Mouse (Mus musculus) neural tube, embryonic 11.5 days (tissue): Measurements from ENCODE around the gene Tas2r122. TPM values are rescaled to one million over a fixed set of nuclear protein-coding genes. Genes with fewer than 3 reads are reported as not detected.
"Not testable (repeated sequence)": the region's sequence is repeated elsewhere in the genome, so short reads cannot be mapped to it uniquely, and the experiment has no call there.

Experiments used
- ATAC-seq: fragments of 200-750 bp; cut with Nextera tagmentation; 2 replicates; pipeline ENCODE4 v1.8.0; 2017; ENCODE audit warnings: moderate number of reproducible peaks, mild to moderate bottlenecking, moderate TSS enrichment, moderate library complexity; ENCODE audit not compliant: insufficient read depth, low FRiP score, low TSS enrichment
- DNase-seq: peaks from one replicate; pipeline ENCODE4 v3.0.0-alpha.2; 2015; ENCODE audit warnings: low spot score
- H3K27ac ChIP-seq: fragments of 300-500 bp; sonication (generic); 2 replicates; pipeline ENCODE4 v1.5.1; 2014; ENCODE audit warnings: low read depth, mild to moderate bottlenecking, low read length
- H3K27me3 ChIP-seq: fragments of 300-500 bp; sonication (generic); 2 replicates; pipeline ENCODE4 v1.6.1; 2014; ENCODE audit warnings: mild to moderate bottlenecking, low read length, mixed read lengths; ENCODE audit not compliant: control insufficient read depth, insufficient read depth
- H3K36me3 ChIP-seq: fragments of 300-500 bp; sonication (generic); 2 replicates; pipeline ENCODE4 v1.6.1; 2014; ENCODE audit warnings: mild to moderate bottlenecking, low read length, moderate library complexity, mixed read lengths; ENCODE audit not compliant: control insufficient read depth, insufficient read depth
- H3K4me1 ChIP-seq: fragments of 300-500 bp; sonication (generic); 2 replicates; pipeline ENCODE4 v1.6.1; 2014; ENCODE audit warnings: low read length, mixed read lengths; ENCODE audit not compliant: control insufficient read depth, insufficient read depth
- H3K4me2 ChIP-seq: fragments of 300-500 bp; sonication (generic); 2 replicates; pipeline ENCODE4 v1.6.1; 2014; ENCODE audit warnings: low read depth, mild to moderate bottlenecking, moderate library complexity
- H3K4me3 ChIP-seq: fragments of 300-500 bp; sonication (generic); 2 replicates; pipeline ENCODE4 v1.5.1; 2014; ENCODE audit warnings: low read depth, low read length
- H3K9ac ChIP-seq: fragments of 300-500 bp; sonication (generic); 2 replicates; pipeline ENCODE4 v1.6.1; 2014; ENCODE audit warnings: mild to moderate bottlenecking, low read length
- H3K9me3 ChIP-seq: fragments of 300-500 bp; sonication (generic); 2 replicates; pipeline ENCODE4 v1.6.1; 2016; ENCODE audit warnings: low read length; ENCODE audit not compliant: control insufficient read depth
- WGBS: fragments of 180-500 bp; shearing (Covaris S2); extraction: QIAGEN DNeasy Blood & Tissue Kit; methylation state at CpG from one replicate; pipeline ENCODE4 v1.1.7; 2014; 5-methylcytosine and 5-hydroxymethylcytosine counted together
- polyA plus RNA-seq: library from polyadenylated mRNA; unstranded; fragments of >200 nt; fragmentation: Nextera tagmentation; extraction: Ambion mirVana; gene quantifications from 2 replicates; pipeline ENCODE4 v1.2.1, GENCODE M21; 2014

Tas2r122 gene
- not detected in 2 replicates for polyA plus RNA-seq

- no peak within 1 kb of the TSS for H3K4me3 ChIP-seq
- no peak for DNase-seq
- no peak within 1 kb of the TSS for H3K27ac ChIP-seq
- no peaks in the 10 kb centered on the region for H3K4me1 ChIP-seq
- no peaks in the 10 kb centered on the region for H3K36me3 ChIP-seq
- no peaks in the 10 kb centered on the region for H3K9me3 ChIP-seq
- no peak within 1 kb of the TSS for H3K9ac ChIP-seq
- no peak for ATAC-seq
- 86% methylated on average over 3 of the region's 3 CpGs for WGBS
- H3K4me2 ChIP-seq, result no peak within 1 kb of the TSS
- no peaks in the 10 kb centered on the region for H3K27me3 ChIP-seq
Observed at GRCm38 (mm10) chr6:132711828-132712227, at the start of gene Tas2r122. Gene Tas2r122, minus strand, starts transcription at chr6:132711928.

- H3K36me3 ChIP-seq, result no peaks in the 10 kb centered on the region
- no peak within 1 kb of the TSS for H3K9ac ChIP-seq
- no peak within 1 kb of the TSS for H3K27ac ChIP-seq
- ATAC-seq (no peak), DNase-seq (no peak)
- H3K27me3 ChIP-seq, result no peaks in the 10 kb centered on the region
- no peak within 1 kb of the TSS for H3K4me2 ChIP-seq
- H3K4me1 ChIP-seq, result no peaks in the 10 kb centered on the region
- no peaks in the 10 kb centered on the region for H3K9me3 ChIP-seq
- H3K4me3 ChIP-seq, result no peak within 1 kb of the TSS
- WGBS, result 85% methylated on average over 1 of the region's 1 CpGs
Observed at GRCm38 (mm10) chr6:132754430-132754829, 42.7 kb upstream of the Tas2r122 start, which contains the start of gene Tas2r124. Gene Tas2r124, plus strand, starts transcription at chr6:132754730.

GRCm38 (mm10) chr6:132750206-132750605, 38.5 kb upstream of the Tas2r122 start:
- DNase-seq (no peak), ATAC-seq (no peak)
- H3K9me3 ChIP-seq, result no peaks in the 10 kb centered on the region
- no peaks in the 10 kb centered on the region for H3K27me3 ChIP-seq
- H3K4me3 ChIP-seq, result no peak overlapping the region
- H3K4me2 ChIP-seq, result no peak overlapping the region
- WGBS, result 84% methylated on average over 2 of the region's 2 CpGs
- no peak overlapping the region for H3K9ac ChIP-seq
- no peaks in the 10 kb centered on the region for H3K36me3 ChIP-seq
- no peak overlapping the region for H3K27ac ChIP-seq
- no peaks in the 10 kb centered on the region for H3K4me1 ChIP-seq

- WGBS, result 80% methylated on average over 2 of the region's 2 CpGs
- DNase-seq, result no peak
- no peak within 1 kb of the TSS for H3K4me3 ChIP-seq
Observed at GRCm38 (mm10) chr6:132737935-132738334, 26.2 kb upstream of the Tas2r122 start, which contains the start of gene Tas2r115. Gene Tas2r115, minus strand, starts transcription at chr6:132738035.

GRCm38 (mm10) chr6:132700907-132701306, 10.8 kb downstream of the Tas2r122 start, which contains the start of gene Tas2r121:
Gene Tas2r121, minus strand, starts transcription at chr6:132701007.
- Histone ChIP-seq H3K4me2 (no peak within 1 kb of the TSS), H3K27ac (no peak within 1 kb of the TSS), H3K27me3 (no peaks in the 10 kb centered on the region), H3K4me1 (no peaks in the 10 kb centered on the region), H3K9me3 (no peaks in the 10 kb centered on the region), H3K4me3 (no peak within 1 kb of the TSS), H3K9ac (no peak within 1 kb of the TSS), H3K36me3 (no peaks in the 10 kb centered on the region)
- 84% methylated on average over 1 of the region's 1 CpGs for WGBS
- DNase-seq (no peak), ATAC-seq (no peak)

More at GRCm38 (mm10) chr6:132737935-132738334, 26.2 kb upstream of the Tas2r122 start, which contains the start of gene Tas2r115:
- Histone ChIP-seq H3K9ac (no peak within 1 kb of the TSS), H3K36me3 (no peaks in the 10 kb centered on the region), H3K4me2 (no peak within 1 kb of the TSS), H3K27ac (no peak within 1 kb of the TSS), H3K9me3 (no peaks in the 10 kb centered on the region), H3K27me3 (no peaks in the 10 kb centered on the region), H3K4me1 (no peaks in the 10 kb centered on the region)
- ATAC-seq, result no peak

GRCm38 (mm10) chr6:132691596-132691995, 20.1 kb downstream of the Tas2r122 start:
- WGBS, result 89% methylated on average over 7 of the region's 7 CpGs
- H3K4me1 ChIP-seq, DNase-seq, H3K9me3 ChIP-seq, H3K4me3 ChIP-seq, H3K4me2 ChIP-seq, H3K27ac ChIP-seq, H3K9ac ChIP-seq, ATAC-seq, H3K27me3 ChIP-seq, H3K36me3 ChIP-seq: not testable (repeated sequence)

Other genes with a start within 250 kb of the Tas2r122 start
- not detected in 2 replicates for gene Prh1, start 142.1 kb downstream of the Tas2r122 start, polyA plus RNA-seq
- not detected in 2 replicates for gene Prp2, start 116.0 kb downstream of the Tas2r122 start, polyA plus RNA-seq
- not detected in 2 replicates for gene A630073D07Rik, start 60.4 kb downstream of the Tas2r122 start, polyA plus RNA-seq
- gene Tas2r120, start 55.0 kb downstream of the Tas2r122 start, polyA plus RNA-seq, result not detected in 2 replicates
- gene Tas2r121, start 10.9 kb downstream of the Tas2r122 start, polyA plus RNA-seq, result not detected in 2 replicates
- gene Tas2r115, start 26.1 kb upstream of the Tas2r122 start, polyA plus RNA-seq, result not detected in 2 replicates
- not detected in 2 replicates for gene Tas2r124, start 42.8 kb upstream of the Tas2r122 start, polyA plus RNA-seq
- gene Tas2r102, start 50.2 kb upstream of the Tas2r122 start, polyA plus RNA-seq, result not detected in 2 replicates
- gene Tas2r136, start 66.2 kb upstream of the Tas2r122 start, polyA plus RNA-seq, result not detected in 2 replicates
- gene Tas2r117, start 90.9 kb upstream of the Tas2r122 start, polyA plus RNA-seq, result not detected in 2 replicates
- gene Tas2r123, start 135.2 kb upstream of the Tas2r122 start, polyA plus RNA-seq, result not detected in 2 replicates
- gene Tas2r116, start 143.5 kb upstream of the Tas2r122 start, polyA plus RNA-seq, result not detected in 2 replicates
- not detected in 2 replicates for gene Tas2r110, start 156.1 kb upstream of the Tas2r122 start, polyA plus RNA-seq
- not detected in 2 replicates for gene Tas2r113, start 181.1 kb upstream of the Tas2r122 start, polyA plus RNA-seq
- not detected in 2 replicates for gene Tas2r125, start 197.7 kb upstream of the Tas2r122 start, polyA plus RNA-seq
- gene Tas2r129, start 239.2 kb upstream of the Tas2r122 start, polyA plus RNA-seq, result not detected in 2 replicates
- not detected in 2 replicates for gene Tas2r131, start 246.0 kb upstream of the Tas2r122 start, polyA plus RNA-seq